Mouse (Mus musculus): ENCODE measurements at regions not wholly inside any gene's neighbourhood (a gene's known extent, or its start where the extent isn't known, plus 50 kb on each side); places are given as distances from the start of the nearest gene placed in this dataset.

DNA sequence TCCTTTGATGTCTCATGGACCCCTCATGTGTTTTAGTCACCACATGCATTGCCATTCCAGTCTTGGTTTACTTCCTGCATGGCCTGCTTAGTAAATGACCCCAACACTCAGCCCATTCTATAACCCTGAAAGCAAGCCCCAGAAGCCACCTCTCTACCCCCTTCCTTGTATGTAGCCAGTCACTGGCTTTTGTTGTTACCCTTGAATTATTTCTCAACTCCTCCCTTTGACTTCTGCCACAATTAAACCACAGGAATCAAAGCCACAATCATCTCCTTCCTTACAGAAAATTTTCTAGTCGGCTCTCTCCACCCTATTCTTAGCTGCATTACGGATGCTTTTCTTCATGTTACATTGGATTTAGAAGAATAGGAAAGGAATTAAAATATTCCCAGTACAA is 207.7 kb downstream of the Nfkbiz start:
- TF ChIP-seq CTCF (IDR thresholded peaks at IDR 0.05; ENCODE audit: low read depth, low read length) (no peak), POLR2A (IDR thresholded peaks at IDR 0.05; ENCODE audit: extremely low read depth, insufficient read depth, low read length) (no peak)
